Mouse (Mus musculus) mouse embryonic stem cell (cell line): ENCODE data around the gene Clns1a.

Experiments
- in situ Hi-C, 2 experiments: fragments of 300-500 bp; cut with MboI; formaldehyde crosslinking; loops; 1 replicate in 1 of 2; 3 replicates in 1 of 2; pipeline ENCODE4 v1.14.3; 2019 to 2020; ENCODE audit warnings: low sequenced_read_pairs in 2 of 2, low pct_unique_long_range_greater_than_20kb in 1 of 2, mixed read lengths in 1 of 2; ENCODE audit not compliant: unreplicated experiment in 1 of 2

Clns1a gene

DNA sequence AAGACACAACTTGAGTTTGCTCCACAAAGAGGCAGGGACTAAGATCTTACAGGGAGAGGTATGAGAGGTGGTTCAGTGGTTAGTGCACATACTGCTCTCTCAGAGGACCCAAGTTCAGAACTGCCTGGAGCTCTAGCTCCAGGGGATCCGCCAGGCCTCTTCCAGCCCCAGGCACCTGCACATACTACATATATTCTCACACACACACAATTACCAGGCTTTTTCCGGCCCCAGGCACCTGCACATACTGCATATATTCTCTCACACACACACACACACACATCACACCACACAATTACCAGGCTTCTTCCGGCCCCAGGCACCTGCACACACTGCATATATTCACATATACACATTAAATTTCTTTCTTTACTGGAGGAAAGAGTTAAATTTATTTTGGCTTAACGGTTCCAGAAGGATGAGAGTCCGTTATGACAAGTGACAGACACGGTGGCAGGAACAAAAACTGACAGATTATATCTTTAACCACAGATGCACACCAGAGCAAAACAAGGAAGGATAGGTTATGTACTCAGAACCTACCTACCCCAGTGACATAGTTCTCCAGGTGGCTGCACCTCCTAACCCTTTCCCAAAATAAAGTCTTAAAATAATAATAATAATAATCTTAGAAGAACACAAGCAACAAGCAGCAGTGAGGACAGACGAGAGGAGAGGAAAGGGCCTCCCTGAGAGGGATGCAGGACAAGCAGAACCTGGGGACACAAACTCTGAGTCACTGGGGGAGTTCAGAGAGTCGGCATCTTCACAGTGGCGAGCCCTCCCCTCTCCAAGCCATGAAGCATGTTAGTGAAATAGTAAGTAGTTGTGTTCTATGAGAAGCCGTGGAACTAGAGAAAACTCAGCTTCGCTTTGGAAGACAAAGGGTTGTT lies 27.5 kb downstream of the Clns1a start:
- in situ Hi-C loops, result no loop called here

DNA sequence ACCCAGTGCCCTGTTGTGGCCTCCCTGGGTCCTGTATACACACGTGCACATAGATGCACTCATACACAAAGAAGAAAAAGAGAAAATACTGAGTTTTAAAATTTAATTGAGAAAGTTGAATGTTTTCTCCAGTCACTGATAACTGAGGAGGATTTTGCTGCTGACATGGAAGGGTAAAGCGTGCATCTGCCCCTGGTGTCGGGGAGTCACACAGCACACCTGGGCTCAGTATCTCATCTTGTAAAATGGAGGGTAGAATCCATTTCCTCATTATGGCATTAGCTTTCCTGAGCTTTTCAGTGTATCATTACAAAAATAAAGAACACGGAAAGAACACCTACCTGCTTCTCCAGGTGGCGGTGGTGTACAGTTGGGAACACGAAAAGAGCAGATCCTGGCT lies 29.0 kb downstream of the Clns1a start:
- in situ Hi-C loops, result loop anchor here in 1 of 2 experiments (25.0 kb wide), 1 partner anchor 387 kb away; the partner anchor contains the start of gene Myo7a

DNA sequence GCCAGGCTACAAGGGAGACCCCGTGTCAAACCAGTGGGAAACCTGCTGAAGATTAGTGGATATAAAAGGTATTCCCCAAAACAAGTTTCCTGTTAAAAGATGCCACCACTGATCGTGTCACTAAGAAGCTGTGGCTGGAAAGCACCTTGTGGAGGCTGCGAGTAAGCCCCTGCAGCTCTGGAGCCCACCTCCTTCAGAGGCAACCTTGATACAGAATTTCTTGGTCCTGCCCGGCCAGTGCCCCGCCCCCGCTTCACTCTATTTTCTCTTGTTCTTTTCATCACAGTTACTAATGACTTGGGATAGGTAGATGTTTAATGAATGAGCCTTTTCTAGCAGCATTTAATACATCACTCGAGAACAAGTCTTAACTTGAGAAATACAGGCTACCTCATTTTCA lies 29.6 kb downstream of the Clns1a start:
- in situ Hi-C loops, result loop anchor here in 1 of 2 experiments (25.0 kb wide), 1 partner anchor 386 kb away; the partner anchor contains the start of gene Myo7a

DNA sequence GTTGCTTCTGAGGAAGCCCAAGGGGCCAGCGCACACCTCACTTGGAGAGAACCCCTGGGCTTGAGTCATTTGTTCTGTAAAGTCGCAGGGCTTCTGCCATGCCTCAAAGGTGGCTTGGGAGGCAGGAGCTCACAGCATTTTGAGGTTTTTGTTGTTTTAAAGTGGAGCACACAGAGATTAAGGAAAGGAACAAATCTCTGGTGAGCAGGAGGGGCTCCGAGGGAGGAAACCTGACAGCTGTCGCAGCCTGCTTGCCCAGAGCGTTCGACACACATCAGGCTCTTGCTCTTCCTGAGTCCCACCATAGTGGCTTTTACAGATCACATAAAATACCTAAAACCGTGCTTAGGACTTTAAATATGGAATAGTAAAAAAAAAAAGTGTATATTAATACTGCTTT lies 30.3 kb downstream of the Clns1a start:
- in situ Hi-C loops, result loop anchor here in 1 of 2 experiments (25.0 kb wide), 1 partner anchor 386 kb away; the partner anchor contains the start of gene Myo7a

DNA sequence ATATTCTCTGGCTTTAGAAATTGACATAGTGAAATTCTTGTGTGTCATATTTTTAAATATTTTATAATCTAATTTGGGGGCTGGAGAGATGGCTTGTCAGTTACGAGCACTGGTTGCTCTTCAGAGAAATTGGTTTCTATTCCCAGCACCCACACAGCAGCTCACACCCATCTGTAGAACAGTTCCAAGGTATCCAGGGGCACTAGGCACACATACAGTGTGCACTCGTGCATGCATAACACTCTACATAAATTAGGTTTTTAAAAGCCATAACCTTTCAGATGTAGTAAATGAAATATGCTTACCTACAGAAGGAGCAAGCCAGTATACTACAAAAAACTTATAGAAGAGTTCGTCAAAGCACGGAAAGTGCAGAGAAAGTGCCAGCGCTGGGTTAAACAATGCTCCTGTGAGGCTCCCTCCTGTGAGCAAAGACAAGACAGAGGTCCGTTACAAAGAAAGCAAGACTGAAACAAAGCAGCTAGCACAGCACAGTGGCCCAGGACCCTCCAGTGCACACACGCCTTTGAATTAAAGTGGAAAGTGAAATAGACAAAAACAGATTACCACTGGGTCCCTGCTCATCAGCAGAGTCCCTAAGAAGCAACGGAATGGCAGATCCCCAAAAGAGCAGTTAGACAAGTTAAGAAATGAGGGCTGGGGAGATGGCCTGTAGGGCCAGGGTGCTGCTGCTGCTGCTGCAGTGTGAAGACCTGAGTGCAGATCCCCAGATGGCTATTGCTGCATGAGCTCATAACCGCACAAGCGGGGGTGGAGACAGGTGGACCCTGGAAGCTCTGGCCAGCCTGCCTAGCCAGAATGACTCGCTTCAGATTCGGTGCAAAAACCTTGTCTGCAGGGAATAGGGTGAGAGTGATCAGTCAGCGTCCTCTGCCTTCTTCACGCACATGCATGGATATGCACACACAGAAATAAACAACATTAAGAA lies 32.5 kb downstream of the Clns1a start:
- in situ Hi-C loops, result loop anchor here in 1 of 2 experiments (25.0 kb wide), 1 partner anchor 383 kb away; the partner anchor contains the start of gene Myo7a

DNA sequence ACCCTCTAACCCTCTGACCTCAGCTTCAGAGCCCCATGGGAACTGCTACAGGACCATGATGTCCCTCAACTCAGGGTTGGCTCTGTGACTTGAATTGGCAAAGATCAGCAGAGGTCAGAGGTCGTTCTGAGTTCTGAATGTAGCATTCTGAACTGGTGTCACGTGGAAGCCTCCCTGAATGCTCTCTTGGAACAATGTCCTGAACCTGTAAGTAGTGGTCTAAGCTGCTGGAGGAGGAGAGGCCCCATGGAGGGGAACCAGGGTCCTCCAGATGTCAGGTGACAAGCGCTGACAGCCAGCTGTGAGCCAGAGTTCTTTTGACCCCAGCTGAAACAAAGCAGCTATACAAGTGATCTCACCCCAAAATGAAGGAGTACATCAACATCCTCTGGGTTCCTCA lies 34.0 kb downstream of the Clns1a start:
- in situ Hi-C loops, result loop anchor here in 1 of 2 experiments (25.0 kb wide), 1 partner anchor 382 kb away; the partner anchor contains the start of gene Myo7a

DNA sequence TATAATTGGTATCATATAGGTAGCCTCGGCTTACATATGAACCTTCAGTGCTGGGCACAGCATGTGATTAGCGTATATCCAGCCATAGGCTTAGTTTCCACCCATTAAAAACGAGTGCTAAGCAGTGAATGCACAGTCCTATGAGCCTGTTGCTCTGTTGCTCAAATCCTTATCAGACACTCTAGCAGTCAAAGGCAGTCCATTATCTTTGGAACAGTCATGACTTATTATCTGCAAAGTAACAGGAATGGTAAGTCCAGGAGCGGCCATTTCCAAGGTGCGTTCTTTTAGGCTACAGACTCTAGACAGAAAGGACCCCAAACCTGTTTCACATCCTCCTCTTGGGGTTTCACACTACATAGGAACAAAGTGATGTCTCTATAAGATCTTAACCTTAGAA lies 37.2 kb downstream of the Clns1a start:
- in situ Hi-C loops, result loop anchor here in 1 of 2 experiments (25.0 kb wide), 1 partner anchor 379 kb away; the partner anchor contains the start of gene Myo7a

DNA sequence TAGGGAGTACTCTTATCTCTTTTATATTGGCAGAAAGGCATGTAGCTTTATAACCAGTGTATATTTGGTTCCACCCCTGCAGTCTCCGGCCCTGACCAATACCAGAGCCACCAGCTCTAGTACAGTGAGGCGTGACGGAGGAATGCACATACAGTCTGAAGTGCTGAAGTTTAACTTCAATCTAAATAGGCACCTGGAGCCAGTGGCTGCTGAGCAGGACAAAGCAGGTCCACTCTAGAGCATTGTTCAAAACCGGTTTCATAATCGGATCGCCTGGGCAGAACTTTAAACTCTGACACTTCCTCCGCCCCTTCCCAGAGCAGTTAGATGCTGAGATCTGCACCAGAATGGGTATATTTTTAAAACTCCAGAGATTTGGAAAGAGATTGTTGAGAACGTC lies 38.6 kb downstream of the Clns1a start:
- in situ Hi-C loops, result loop anchor here in 1 of 2 experiments (25.0 kb wide), 1 partner anchor 377 kb away; the partner anchor contains the start of gene Myo7a

DNA sequence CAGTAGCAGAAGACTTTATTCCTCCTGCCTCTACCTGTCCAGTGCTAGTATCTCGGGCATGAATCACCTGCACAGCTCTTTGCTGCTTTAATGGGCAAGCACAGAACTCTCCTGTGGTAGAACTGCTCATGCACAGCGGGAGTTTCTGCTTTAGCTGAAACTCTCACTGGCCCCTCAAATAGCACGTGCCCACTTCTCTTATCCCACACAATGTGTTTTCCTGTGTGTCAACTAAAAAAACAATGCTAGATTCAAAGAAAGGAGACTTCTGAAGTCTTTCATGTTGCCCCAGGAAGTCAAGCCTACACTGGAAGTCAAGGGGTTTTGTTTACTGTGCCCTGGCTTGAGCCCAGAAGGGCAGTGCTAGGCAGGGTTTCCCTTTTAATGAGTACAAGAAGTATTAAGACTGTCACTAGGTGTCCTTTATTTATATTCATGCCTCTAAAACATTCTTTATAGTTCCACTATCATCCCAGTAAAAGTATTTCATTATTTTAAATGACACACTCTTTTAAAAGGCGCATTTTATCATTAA lies 39.5 kb downstream of the Clns1a start:
- in situ Hi-C loops, result loop anchor here in 1 of 2 experiments (25.0 kb wide), 1 partner anchor 376 kb away; the partner anchor contains the start of gene Myo7a

DNA sequence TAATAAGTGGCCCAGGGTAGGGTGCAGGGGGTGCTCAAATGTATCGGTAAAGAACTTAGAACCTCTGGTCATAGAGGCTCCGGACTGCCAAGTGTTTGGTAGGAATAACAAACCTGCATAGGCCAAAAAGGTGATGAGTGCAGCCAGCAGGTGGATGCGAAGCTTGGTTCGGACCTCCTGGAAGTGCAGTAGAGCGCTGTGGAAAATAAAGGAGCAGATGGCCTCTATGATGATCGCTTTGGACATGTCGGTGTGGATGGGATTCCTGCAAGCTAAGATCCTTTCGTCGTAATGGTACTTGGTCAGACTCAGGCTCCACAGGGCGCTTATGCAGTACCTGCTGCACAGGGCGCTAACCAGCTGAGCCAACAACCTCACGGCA lies 40.8 kb downstream of the Clns1a start:
- in situ Hi-C loops, result loop anchor here in 1 of 2 experiments (25.0 kb wide), 1 partner anchor 375 kb away; the partner anchor contains the start of gene Myo7a

DNA sequence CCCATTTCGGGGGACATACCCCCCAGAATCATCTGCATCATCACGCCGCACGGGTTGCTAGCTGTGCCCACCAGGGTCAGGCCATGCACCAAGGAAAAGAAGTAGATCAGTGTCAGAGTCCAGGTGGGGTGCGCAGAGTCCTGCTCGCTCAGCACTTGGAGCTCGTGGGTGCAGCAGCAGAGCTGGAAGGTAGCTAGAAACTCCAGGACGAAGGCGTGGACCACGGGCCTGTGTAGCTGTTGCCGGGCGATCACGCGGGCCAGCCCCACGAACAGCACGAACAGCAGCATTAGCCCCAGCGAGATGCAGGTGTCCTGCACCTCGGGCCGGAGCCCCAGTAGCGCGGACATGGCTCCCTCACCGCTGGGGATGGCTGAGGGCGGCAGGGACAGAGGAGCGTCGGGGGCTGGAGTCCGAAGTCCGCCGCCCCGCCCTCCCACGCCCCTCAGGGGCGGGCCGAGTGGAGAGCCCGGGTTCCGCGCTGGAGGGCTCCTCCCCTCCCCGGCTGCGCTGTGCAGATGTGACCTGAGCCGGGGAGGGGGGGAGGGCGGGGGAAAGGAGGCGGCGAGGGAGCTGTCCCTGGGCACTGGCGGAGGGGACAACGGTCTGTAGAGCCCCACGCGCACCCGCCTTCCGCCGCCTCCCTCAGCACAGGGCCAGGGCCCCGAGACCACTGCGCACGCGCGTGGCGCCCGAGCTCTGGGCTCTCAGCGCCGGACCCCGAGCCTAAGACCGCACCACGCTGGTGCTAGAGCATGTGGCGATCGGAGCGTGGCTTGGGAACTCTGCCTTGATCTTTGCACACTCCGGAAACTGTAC lies 41.4 kb downstream of the Clns1a start, which contains the start of gene Aqp11:
TSS of gene Aqp11 (minus strand) at position 652 of the 819 bp plus-strand sequence.
- in situ Hi-C loops, result loop anchor here in 1 of 2 experiments (25.0 kb wide), 1 partner anchor 374 kb away; the partner anchor contains the start of gene Myo7a

DNA sequence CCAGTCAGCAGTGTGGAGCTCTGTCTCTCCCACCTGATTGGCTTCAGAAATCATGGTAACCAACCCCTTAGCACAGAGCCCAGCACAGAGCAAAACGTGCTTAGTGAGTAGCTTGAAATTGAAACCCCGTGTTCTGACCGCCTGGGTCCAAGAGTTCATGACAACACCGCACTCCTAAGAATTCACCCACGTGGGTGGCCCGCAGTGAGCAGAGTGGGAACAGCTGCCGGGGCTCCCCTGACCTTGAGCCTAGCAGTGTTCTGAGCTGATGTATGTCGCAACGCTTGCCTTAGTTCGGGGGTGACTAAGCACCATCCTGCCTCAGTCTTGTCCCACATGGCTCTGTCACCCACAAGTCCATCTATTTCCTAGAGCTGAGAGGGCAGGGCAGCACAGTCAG lies 44.5 kb downstream of the Clns1a start:
- in situ Hi-C loops, result loop anchor here (10.0 to 25.0 kb wide), 3 partner anchors 244 to 384 kb away; partner anchors contain the start of gene Myo7a (in 1 of the 2)

DNA sequence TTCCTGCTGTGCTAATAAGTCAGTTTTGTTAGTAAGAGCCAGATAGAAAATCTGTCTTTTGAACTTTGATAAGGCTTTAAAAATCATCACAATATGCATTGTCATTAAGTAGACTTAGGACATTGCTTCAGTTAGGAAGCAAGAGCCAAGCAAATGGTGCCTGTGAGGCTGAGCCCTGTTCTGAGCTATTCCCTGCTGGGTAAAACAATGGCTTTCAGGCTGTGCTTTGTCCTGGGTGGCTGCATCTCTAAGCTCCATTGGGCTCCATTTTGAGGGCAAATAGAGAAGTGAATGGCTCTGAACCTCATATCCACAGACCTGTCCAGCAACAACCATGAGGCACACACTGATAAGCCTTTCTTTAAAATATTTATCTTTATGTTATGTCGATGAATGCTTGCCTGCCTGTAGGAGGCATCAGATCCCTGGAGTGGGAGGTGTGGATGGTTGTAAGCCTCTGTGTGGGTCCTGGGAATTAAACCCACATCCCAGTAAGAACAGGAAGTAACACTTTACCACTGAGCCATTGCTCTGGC lies 45.4 kb downstream of the Clns1a start:
- in situ Hi-C loops, result loop anchor here (10.0 to 25.0 kb wide), 3 partner anchors 243 to 383 kb away; partner anchors contain the start of gene Myo7a (in 1 of the 2)

DNA sequence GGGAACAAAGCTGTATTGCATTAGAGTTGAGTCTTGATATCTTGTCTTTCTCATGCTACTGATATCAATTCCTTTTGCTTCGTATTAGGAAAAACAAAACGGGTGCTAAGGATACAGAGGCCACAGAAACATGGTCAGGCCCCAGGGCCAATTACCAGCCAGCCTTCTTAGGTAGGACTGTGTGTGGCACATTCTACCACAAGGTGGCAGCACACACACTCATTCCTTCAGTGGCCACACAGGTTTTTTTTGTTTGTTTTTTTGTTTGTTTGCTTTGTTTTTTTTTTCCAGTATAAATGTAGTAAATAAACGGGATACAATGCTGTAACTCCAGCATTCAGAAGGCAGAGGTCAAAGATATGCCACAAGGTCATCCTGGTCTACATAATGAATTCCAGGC lies 48.9 kb downstream of the Clns1a start:
- in situ Hi-C loops, result loop anchor here (10.0 to 25.0 kb wide), 3 partner anchors 240 to 380 kb away; partner anchors contain the start of gene Myo7a (in 1 of the 2)

DNA sequence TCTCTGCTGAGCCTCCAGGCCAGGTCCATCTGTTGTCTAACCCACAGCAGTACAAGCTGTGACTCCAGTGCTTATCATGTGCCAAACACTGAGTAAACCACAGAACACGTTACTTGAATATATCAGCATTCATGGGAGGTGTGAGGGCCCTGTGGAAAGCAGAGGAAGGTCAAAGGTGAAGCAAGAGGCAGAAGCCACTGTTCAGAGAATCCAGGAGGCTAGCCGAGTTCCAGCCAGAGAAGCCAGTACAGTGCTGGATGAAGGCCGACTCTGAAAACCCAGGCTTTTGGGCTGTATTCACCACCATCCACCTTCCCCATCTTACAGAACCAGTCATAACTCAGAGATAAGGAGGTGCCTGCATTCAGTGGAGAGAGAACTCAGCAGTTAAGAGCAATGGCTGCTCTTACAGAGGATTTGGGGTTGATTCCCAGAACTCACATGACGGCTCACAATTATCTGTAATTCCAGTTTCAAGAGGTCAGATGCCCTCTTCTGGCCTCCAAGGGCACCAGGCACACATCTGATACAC lies 50.8 kb downstream of the Clns1a start:
- in situ Hi-C loops, result loop anchor here (10.0 to 25.0 kb wide), 3 partner anchors 238 to 378 kb away; partner anchors contain the start of gene Myo7a (in 1 of the 2)

DNA sequence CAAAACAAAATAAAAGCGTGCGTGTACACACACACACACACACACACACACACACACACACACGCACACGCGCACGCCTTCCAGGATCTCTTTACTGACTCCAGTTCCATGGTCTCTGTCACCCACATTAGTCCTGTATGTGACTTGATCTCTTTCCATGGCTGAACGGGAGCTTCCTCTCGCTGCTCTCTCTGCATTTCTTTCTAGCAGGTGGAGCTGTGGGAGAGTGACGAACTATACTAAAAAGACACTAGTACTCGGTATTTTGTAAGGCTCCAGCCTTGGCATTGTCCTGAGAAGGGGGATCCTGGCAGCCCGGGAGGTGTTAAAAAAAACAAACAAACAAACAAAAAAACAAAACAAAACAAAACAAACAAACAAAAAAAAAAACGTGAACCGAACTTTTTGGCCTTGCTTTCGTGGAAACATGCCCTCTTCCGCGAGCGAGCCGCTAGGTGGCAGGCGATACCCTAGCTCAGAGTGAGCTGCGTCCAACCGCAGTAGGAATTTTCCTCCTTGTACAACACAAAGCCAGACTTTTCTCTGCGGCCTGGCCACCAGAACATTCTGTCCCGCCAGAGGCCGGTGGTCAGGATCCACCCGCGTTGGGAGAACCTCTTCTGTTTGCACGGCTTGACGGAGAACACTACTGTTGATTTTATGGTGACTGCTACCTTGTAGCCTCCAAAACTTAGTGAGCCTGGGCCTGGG lies 51.5 kb downstream of the Clns1a start:
- in situ Hi-C loops, result loop anchor here (10.0 to 25.0 kb wide), 3 partner anchors 237 to 377 kb away; partner anchors contain the start of gene Myo7a (in 1 of the 2)
